Mouse (Mus musculus): ENCODE results near the gene Pde2a. TPM values are rescaled to one million over a fixed set of nuclear protein-coding genes. Genes with fewer than 3 reads are reported as not detected.

Pde2a gene
- total and polyA plus RNA-seq, 3 experiments: 0.08 to 0.40 TPM; not detected in 1

DNA sequence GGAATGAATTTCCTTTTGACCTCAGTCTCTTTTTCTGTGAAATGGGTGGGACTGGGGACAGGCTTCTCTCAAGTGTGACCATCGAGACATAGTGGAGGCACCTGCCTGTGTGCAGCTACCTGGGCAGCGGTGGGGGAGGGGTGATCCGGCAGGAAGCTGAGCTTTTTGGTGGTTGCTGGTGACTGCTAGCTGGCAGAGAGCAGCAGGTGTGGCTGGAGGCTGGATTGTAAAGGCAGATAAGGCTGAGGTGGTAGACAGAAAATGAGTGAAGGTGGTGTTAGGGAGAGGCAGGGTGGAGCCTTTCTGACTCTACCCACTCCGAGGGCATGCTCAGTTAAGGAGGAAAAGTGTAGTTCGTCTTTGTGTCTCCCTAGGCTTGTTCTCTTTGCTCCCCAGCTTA lies 65.6 kb downstream of the Pde2a start:
- Histone ChIP-seq H3K9ac (ENCODE audit: insufficient read depth, low read depth) (no peak overlapping the region), H3K27me3 (replicated peaks) (peaks cover 89% of the 10 kb centered on the region), H3K27ac (ENCODE audit: insufficient read depth, low read depth) (no peak overlapping the region), H3K36me3 (replicated peaks in 1 of 2; ENCODE audit: control insufficient read depth in 1 of 2, insufficient read depth in 1 of 2, low read length in 1 of 2) (no peaks in the 10 kb centered on the region), H3K4me3 (replicated peaks in 1 of 3; ENCODE audit: low read depth in 2 of 3, low read length in 2 of 3, poor library complexity in 1 of 3) (no peak overlapping the region), H3K4me2 (ENCODE audit: insufficient read depth, low read depth, poor library complexity, severe bottlenecking) (no peak overlapping the region), H3K9me3 (replicated peaks; ENCODE audit: low read length) (peaks cover 2% of the 10 kb centered on the region), H3K79me2 (replicated peaks; ENCODE audit: control insufficient read depth, extremely low read depth, insufficient read depth, poor library complexity, severe bottlenecking) (no peaks in the 10 kb centered on the region), H3K4me1 (ENCODE audit: control insufficient read depth in 1 of 2, insufficient read depth in 2 of 2) (peaks cover 9 to 13% of the 10 kb centered on the region in 2 experiments)
- dilution Hi-C loops (cut with MboI; ENCODE audit: extremely low pct_ligation_motif_present, extremely low pct_unique_long_range_greater_than_20kb, low sequenced_read_pairs) (no loop called here), in situ Hi-C loops (cut with MboI; ENCODE audit: low pct_ligation_motif_present, low pct_unique_long_range_greater_than_20kb, low sequenced_read_pairs) (no loop called here)
- DNase-seq (ENCODE audit: extremely low read depth): no peak
- TF ChIP-seq SIN3A (IDR thresholded peaks at IDR 0.05; ENCODE audit: low read length): no peak
- no peak for TF ChIP-seq SMC3 (IDR thresholded peaks at IDR 0.05; ENCODE audit: low read depth, low read length)
- no peak for TF ChIP-seq JUN (IDR thresholded peaks at IDR 0.05; ENCODE audit: insufficient read depth, low read depth, low read length)
- no peak for TF ChIP-seq MXI1 (IDR thresholded peaks at IDR 0.05; ENCODE audit: low read depth, low read length)
- no peak for TF ChIP-seq ELF1 (IDR thresholded peaks at IDR 0.05; ENCODE audit: low read depth, low read length)
- TF ChIP-seq EP300 (IDR thresholded peaks at IDR 0.05; ENCODE audit: low read length): no peak
- TF ChIP-seq ZKSCAN1 (IDR thresholded peaks at IDR 0.05; ENCODE audit: borderline replicate concordance, low read depth, low read length): no peak
- no peak for TF ChIP-seq PAX5 (IDR thresholded peaks at IDR 0.05; ENCODE audit: low read length)
- no peak for TF ChIP-seq ETS1 (conservative IDR thresholded peaks at IDR 0.05; ENCODE audit: low read depth, low read length)

GRCm38 (mm10) chr7:101490952-101491351 lies 69.5 kb downstream of the Pde2a start:
- in situ Hi-C loops (cut with MboI; ENCODE audit: low pct_ligation_motif_present, low pct_unique_long_range_greater_than_20kb, low sequenced_read_pairs) (no loop called here), dilution Hi-C loops (cut with MboI; ENCODE audit: extremely low pct_ligation_motif_present, extremely low pct_unique_long_range_greater_than_20kb, low sequenced_read_pairs) (no loop called here)
- Histone ChIP-seq H3K4me2 (ENCODE audit: insufficient read depth, low read depth, poor library complexity, severe bottlenecking) (no peak overlapping the region), H3K4me1 (ENCODE audit: control insufficient read depth in 1 of 2, insufficient read depth in 2 of 2) (no peaks in the 10 kb centered on the region), H3K9me3 (replicated peaks; ENCODE audit: low read length) (no peaks in the 10 kb centered on the region), H3K79me2 (replicated peaks; ENCODE audit: control insufficient read depth, extremely low read depth, insufficient read depth, poor library complexity, severe bottlenecking) (no peaks in the 10 kb centered on the region), H3K36me3 (replicated peaks in 1 of 2; ENCODE audit: control insufficient read depth in 1 of 2, insufficient read depth in 1 of 2, low read length in 1 of 2) (no peaks in the 10 kb centered on the region), H3K9ac (ENCODE audit: insufficient read depth, low read depth) (no peak overlapping the region), H3K27me3 (replicated peaks) (peaks cover 90% of the 10 kb centered on the region), H3K4me3 (replicated peaks in 1 of 3; ENCODE audit: low read depth in 2 of 3, low read length in 2 of 3, poor library complexity in 1 of 3) (no peak overlapping the region), H3K27ac (ENCODE audit: insufficient read depth, low read depth) (no peak overlapping the region)
- TF ChIP-seq MAX (IDR thresholded peaks at IDR 0.05; ENCODE audit: low read length): no peak
- no peak for TF ChIP-seq GABPA (IDR thresholded peaks at IDR 0.05; ENCODE audit: insufficient replicate concordance, low read depth, low read length)
- TF ChIP-seq IRF4 (IDR thresholded peaks at IDR 0.05; ENCODE audit: low read depth, low read length): no peak
- no peak for TF ChIP-seq KAT2A (IDR thresholded peaks at IDR 0.05; ENCODE audit: insufficient replicate concordance, low read length)
- TF ChIP-seq MYC (IDR thresholded peaks at IDR 0.05; ENCODE audit: low read depth, low read length): no peak
- no peak for TF ChIP-seq E2F4 (IDR thresholded peaks at IDR 0.05; ENCODE audit: insufficient replicate concordance, low read depth, low read length)
- no peak for TF ChIP-seq SIN3A (IDR thresholded peaks at IDR 0.05; ENCODE audit: low read length)
- TF ChIP-seq USF1 (IDR thresholded peaks at IDR 0.05; ENCODE audit: low read depth, low read length): no peak
- TF ChIP-seq HCFC1 (IDR thresholded peaks at IDR 0.05; ENCODE audit: low read depth, low read length): no peak
- no peak for TF ChIP-seq TBP (conservative IDR thresholded peaks at IDR 0.05; ENCODE audit: low read depth, low read length)
- TF ChIP-seq EP300 (IDR thresholded peaks at IDR 0.05; ENCODE audit: low read length): no peak
- TF ChIP-seq ZMIZ1 (IDR thresholded peaks at IDR 0.05; ENCODE audit: low read depth, low read length): no peak
- TF ChIP-seq ZKSCAN1 (IDR thresholded peaks at IDR 0.05; ENCODE audit: borderline replicate concordance, low read depth, low read length): no peak
- no peak for TF ChIP-seq CHD1 (IDR thresholded peaks at IDR 0.05; ENCODE audit: low read depth, low read length)
- no peak for TF ChIP-seq RAD21 (IDR thresholded peaks at IDR 0.05; ENCODE audit: low read depth, low read length)
- TF ChIP-seq RCOR1 (conservative IDR thresholded peaks at IDR 0.05; ENCODE audit: low read depth, low read length): no peak
- no peak for TF ChIP-seq MAZ (IDR thresholded peaks at IDR 0.05; ENCODE audit: low read depth, low read length)
- no peak for DNase-seq (ENCODE audit: extremely low read depth)

Measured in CH12.LX (cell line).